Mouse (Mus musculus) cortical plate, adult 2 months (tissue): ENCODE measurements around the gene 6030468B19Rik.

Experiments
- CTCF ChIP-seq: fragments of 200-500 bp; IDR thresholded peaks from 2 replicates; pipeline ENCODE4 v1.5.1; 2011; ENCODE audit warnings: mild to moderate bottlenecking, control low read depth, low read length; ENCODE audit not compliant: insufficient read depth; ENCODE audit errors: extremely low read depth
- POLR2A ChIP-seq: fragments of 200-500 bp; IDR thresholded peaks from 2 replicates; pipeline ENCODE4 v1.6.1; 2011; ENCODE audit warnings: mild to moderate bottlenecking, low read length, control low read depth; ENCODE audit not compliant: insufficient read depth; ENCODE audit errors: extremely low read depth

DNA sequence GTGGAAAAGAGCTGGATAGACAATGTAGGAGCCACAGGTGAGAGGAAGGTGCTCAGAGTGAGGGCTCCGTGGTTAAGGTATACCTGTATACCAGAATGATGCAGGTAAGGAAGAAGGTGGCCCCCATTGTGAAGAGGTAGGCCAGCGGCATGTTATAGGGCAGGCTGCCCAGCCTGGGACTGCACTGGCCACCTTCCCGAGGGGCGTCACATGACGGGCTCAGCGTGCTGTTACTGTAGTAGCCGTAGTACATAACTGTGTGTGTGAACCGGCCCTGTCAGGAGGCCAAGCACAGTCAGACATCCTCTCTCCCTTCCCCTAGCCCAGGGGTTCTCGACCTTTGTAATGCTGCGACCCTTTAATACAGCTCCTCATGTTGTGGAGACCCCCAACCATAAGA lies 22.5 kb upstream of the 6030468B19Rik start:
- TF ChIP-seq CTCF (no peak), POLR2A (no peak)
